Comparison of ENCODE assay signal across 13 mouse cellular contexts in the genomic region with DNA sequence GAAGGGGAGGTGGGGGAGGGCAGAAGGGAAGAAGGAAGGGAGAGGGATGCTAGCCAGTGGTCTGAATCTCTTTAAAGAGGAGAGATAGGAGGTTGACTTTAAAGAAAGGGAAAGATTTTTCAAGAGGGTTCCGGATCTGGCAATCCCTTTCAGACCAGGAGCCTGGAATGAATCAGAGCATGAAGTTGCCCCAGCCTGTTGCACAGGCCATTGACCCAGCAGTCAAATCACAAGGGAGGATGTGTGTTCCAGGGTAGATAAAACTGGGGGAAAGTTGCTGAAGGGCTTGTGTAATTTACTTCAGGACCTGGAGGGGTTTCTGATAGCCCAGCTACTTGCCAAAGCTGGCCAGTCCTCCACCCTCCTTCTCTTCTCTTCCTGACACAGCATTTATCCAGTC. TPM values are rescaled to one million over a fixed set of nuclear protein-coding genes. Genes with fewer than 3 reads are reported as not detected.
DNase-seq lines count a peak whose midpoint lies in the region; ATAC-seq and TF ChIP-seq lines count a peak whose summit lies in the region.
"Had no signal": no experiment of that assay in that cellular context is flagged by ENCODE, and none has a peak within 500 bp of the region (broad histone marks: within the 10 kb centered on the region; RNA-seq: fewer than 3 reads in every experiment).

No protein-coding gene starts in this region.

- intact Hi-C loops in left cerebral cortex, postnatal 10 days (cut with DNase I): no loop called here

- 31% methylated on average over 1 of the region's 1 CpGs for WGBS in heart, embryonic 16.5 days
- WGBS in hindbrain, embryonic 14.5 days: 81% methylated on average over 1 of the region's 1 CpGs

- TF ChIP-seq CTCF in embryonic fibroblast, embryonic 13.5 days (IDR thresholded peaks at IDR 0.05; ENCODE audit: borderline replicate concordance, insufficient read depth, low read length): no peak

- H3K9me3 ChIP-seq in heart, embryonic 16.5 days (replicated peaks; ENCODE audit: control insufficient read depth, low read length): peaks cover 3% of the 10 kb centered on the region; the same call in 1 of the 2 replicates
- peaks cover 7% of the 10 kb centered on the region; the same call in 1 of the 2 replicates for H3K9me3 ChIP-seq in hindbrain, embryonic 14.5 days (ENCODE audit: control insufficient read depth, low read length)

- peaks cover 5% of the 10 kb centered on the region for H3K4me1 ChIP-seq in embryonic fibroblast, embryonic 13.5 days (ENCODE audit: control insufficient read depth, insufficient read depth, low read length)
- H3K4me1 ChIP-seq in heart, embryonic 16.5 days (ENCODE audit: control insufficient read depth, insufficient read depth, low read length): peaks cover 12% of the 10 kb centered on the region
- no peaks in the 10 kb centered on the region for H3K4me1 ChIP-seq in hindbrain, embryonic 14.5 days (replicated peaks; ENCODE audit: control insufficient read depth, insufficient read depth, low read length)

- ATAC-seq in heart, embryonic 16.5 days (replicated peaks; ENCODE audit: extremely low read depth, insufficient read depth, low FRiP score): peak; percentile 68
- ATAC-seq in hindbrain, embryonic 14.5 days (ENCODE audit: low FRiP score): no peak

- no peak for TF ChIP-seq POLR2A in embryonic fibroblast, embryonic 13.5 days (IDR thresholded peaks at IDR 0.05; ENCODE audit: low read depth, low read length)

- H3K9ac ChIP-seq in heart, embryonic 16.5 days (ENCODE audit: low read length): no peak overlapping the region
- H3K9ac ChIP-seq in hindbrain, embryonic 14.5 days: no peak overlapping the region

- no peak overlapping the region for H3K4me3 ChIP-seq in embryonic fibroblast, embryonic 13.5 days (ENCODE audit: insufficient read depth, low read length)
- H3K4me3 ChIP-seq in heart, embryonic 16.5 days (ENCODE audit: low read length): no peak overlapping the region
- H3K4me3 ChIP-seq in hindbrain, embryonic 14.5 days (replicated peaks; ENCODE audit: low read length): no peak overlapping the region

- H3K4me2 ChIP-seq in heart, embryonic 16.5 days (ENCODE audit: low read depth, low read length): no peak overlapping the region
- no peak overlapping the region for H3K4me2 ChIP-seq in hindbrain, embryonic 14.5 days (replicated peaks)

- H3K27me3 ChIP-seq in heart, embryonic 16.5 days (ENCODE audit: control insufficient read depth, insufficient read depth, low read length): no peaks in the 10 kb centered on the region
- H3K27me3 ChIP-seq in hindbrain, embryonic 14.5 days (ENCODE audit: control insufficient read depth, insufficient read depth, low read length): no peaks in the 10 kb centered on the region

- peak; percentile 11 for DNase-seq in gastrocnemius, adult 18-20 months (ENCODE audit: low spot score)
- no peak for DNase-seq in gastrocnemius, postnatal 4 days (ENCODE audit: low spot score in 2 of 2)
- peak; percentile 19 for DNase-seq in 3T3-L1 (ENCODE audit: low read depth, low spot score)
- no peak for DNase-seq in left cerebral cortex, postnatal 10 days (ENCODE audit: extremely low spot score in 1 of 2, low spot score in 2 of 2)
- DNase-seq in hindbrain, embryonic 14.5 days (ENCODE audit: low spot score): no peak
- DNase-seq in spleen, postnatal 4 days (ENCODE audit: low spot score in 2 of 2): no peak
- DNase-seq: gastrocnemius, postnatal 25 days; lung, postnatal 14 days; midbrain, embryonic 14.5 days; retina, postnatal 1 day; thymus, adult 18-20 months had no signal

- peak overlapping the region; percentile 75 for H3K27ac ChIP-seq in embryonic fibroblast, embryonic 13.5 days (ENCODE audit: insufficient read depth, low read length)
- H3K27ac ChIP-seq in heart, embryonic 16.5 days (ENCODE audit: low read length): peak overlapping the region; percentile 61
- H3K27ac ChIP-seq in hindbrain, embryonic 14.5 days: no peak overlapping the region

- H3K36me3 ChIP-seq in heart, embryonic 16.5 days (ENCODE audit: control insufficient read depth, insufficient read depth): no peaks in the 10 kb centered on the region
- H3K36me3 ChIP-seq in hindbrain, embryonic 14.5 days (replicated peaks; ENCODE audit: control insufficient read depth, insufficient read depth): no peaks in the 10 kb centered on the region

RNA-seq across cellular contexts. Expression of a gene that starts 45.4 kb away (rescaled TPM):
- 1 to 10 TPM; 2.7 to 3.4 TPM for total RNA-seq in gastrocnemius, adult 18-20 months (2021)
- 1 to 10 TPM; 6.3 to 6.4 TPM for total RNA-seq in gastrocnemius, postnatal 4 days (2021)
- polyA plus RNA-seq in embryonic fibroblast, embryonic 13.5 days (2011; ENCODE audit: insufficient read length, low read depth, missing spikeins): 45.8 and 72.2 TPM in 2 replicates
- 7.8 and 8.1 TPM in 2 replicates for polyA plus RNA-seq in heart, embryonic 16.5 days (2015; fragmentation: Nextera tagmentation; extraction: Ambion mirVana)
- total RNA-seq in left cerebral cortex, postnatal 10 days (2021): 1 to 10 TPM; 2.4 to 3.1 TPM
- 0.66 and 0.70 TPM in 2 replicates for polyA plus RNA-seq in hindbrain, embryonic 14.5 days (2014; fragmentation: Nextera tagmentation; extraction: Ambion mirVana)

Comparison
In these comparisons a context has a peak if more than half of its experiments do, and no peak if none do; other contexts are left out.
1. DNase-seq: peak in gastrocnemius, adult 18-20 months (single experiment) and 3T3-L1 (single experiment); none in gastrocnemius, postnatal 4 days (0 of 2), left cerebral cortex, postnatal 10 days (0 of 2), hindbrain, embryonic 14.5 days (single experiment) and spleen, postnatal 4 days (0 of 2).